Mouse (Mus musculus) c-Kit-positive CD71-positive TER-119-positive erythroid progenitor cells, embryonic 14.5 days (primary cell): ENCODE data around the gene Rapgef6.
A peak's percentile ranks its signal among the peaks of the same experiment; 100 is the strongest.

Experiments used
- DNase-seq: peaks from one replicate; pipeline ENCODE4 v3.0.0-alpha.2; 2013; ENCODE audit warnings: low spot score

Gene Rapgef6

DNA sequence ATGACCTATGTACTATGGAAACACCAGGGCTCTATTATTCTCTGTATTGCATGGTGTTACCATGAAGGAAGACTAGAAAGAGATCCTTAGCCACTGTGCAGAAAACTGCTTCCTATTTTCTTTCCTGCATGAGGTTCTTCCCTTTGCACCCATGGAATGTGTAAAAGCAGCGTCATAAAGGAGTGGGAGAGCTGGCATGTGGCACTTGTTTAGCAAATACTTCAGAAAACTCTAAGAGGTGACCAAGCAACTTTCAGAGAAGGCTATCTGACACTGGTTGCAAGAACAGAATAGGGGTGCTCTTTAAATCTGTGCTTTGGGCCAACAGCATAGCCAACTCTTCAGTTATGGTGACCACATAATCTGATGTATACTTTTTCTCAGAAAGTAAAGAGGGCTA, 212.5 kb downstream of the Rapgef6 start:
- DNase-seq = no peak

- no peak for DNase-seq
Measured at GRCm38 (mm10) chr11:54736903-54737302, 214.3 kb downstream of the Rapgef6 start.

- DNase-seq = peak; percentile 39
Measured at GRCm38 (mm10) chr11:54739012-54739750, 216.5 kb downstream of the Rapgef6 start.

GRCm38 (mm10) chr11:54741330-54741729, 218.7 kb downstream of the Rapgef6 start:
- DNase-seq = no peak

DNA sequence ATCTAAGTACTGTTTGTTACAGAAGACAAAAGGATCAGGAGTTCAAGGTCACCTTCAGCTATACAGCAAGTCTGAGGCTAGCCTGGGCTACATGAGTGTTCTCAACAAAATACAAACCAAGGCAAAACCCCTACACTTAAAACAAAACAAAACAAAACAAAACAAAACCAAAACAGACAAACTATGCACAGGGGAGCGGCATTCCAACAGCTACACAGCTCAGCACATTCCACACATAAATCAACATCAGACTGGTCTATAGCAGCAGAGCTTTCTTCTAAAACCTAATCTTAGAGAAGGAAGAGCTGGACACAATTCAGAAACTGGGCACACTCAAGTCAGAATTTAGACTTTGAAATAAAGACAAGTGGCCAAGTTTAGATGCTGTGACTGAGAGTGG, 221.6 kb downstream of the Rapgef6 start:
- DNase-seq = no peak
